Mouse (Mus musculus): ENCODE data around the gene Psmd11.

GRCm38 (mm10) chr11:80385055-80385454 is 43.4 kb upstream of the Psmd11 start:
- TF ChIP-seq CTCF (IDR thresholded peaks at IDR 0.05; ENCODE audit: low read depth, low read length) (no peak), POLR2A (IDR thresholded peaks at IDR 0.05; ENCODE audit: extremely low read depth, insufficient read depth, low read length) (no peak)
